Mouse (Mus musculus): ENCODE measurements at regions not wholly inside any gene's neighbourhood (a gene's known extent, or its start where the extent isn't known, plus 50 kb on each side); places are given as distances from the start of the nearest gene placed in this dataset.
A peak's percentile ranks its signal among the peaks of the same experiment; 100 is the strongest.

DNA sequence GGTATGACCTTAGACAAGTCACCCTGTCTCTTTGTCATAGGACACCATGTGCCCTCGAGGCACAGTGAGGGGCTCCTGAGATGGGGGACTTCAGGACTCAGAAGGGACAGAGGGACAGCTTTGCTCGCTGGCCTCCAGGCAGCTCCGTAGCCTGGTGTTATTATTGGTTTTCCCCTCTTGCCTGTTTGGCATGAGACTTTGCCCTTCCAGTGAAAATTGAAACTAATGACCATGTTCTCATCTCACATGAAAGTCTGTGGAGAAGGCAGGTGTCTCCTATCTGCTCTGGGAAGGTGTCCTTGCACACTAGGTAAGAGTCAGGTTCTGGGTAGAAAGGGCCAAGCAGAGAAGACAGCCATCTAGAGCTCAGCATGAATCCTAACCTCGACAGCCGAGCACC, 80.3 kb upstream of the 1600014C23Rik start:
- no peak overlapping the region for H3K9ac ChIP-seq
- no peak overlapping the region for H3K27ac ChIP-seq
- no peaks in the 10 kb centered on the region for H3K36me3 ChIP-seq
- no peak overlapping the region for H3K4me2 ChIP-seq (replicated peaks)
- ATAC-seq (ENCODE audit: low FRiP score, low read depth): no peak
- WGBS: 68% methylated on average over 5 of the region's 5 CpGs
- no peaks in the 10 kb centered on the region; the same call in 1 of the 2 replicates for H3K27me3 ChIP-seq (replicated peaks)
- H3K9me3 ChIP-seq: no peaks in the 10 kb centered on the region
- peaks cover 13% of the 10 kb centered on the region for H3K4me1 ChIP-seq
- H3K4me3 ChIP-seq: no peak overlapping the region

DNA sequence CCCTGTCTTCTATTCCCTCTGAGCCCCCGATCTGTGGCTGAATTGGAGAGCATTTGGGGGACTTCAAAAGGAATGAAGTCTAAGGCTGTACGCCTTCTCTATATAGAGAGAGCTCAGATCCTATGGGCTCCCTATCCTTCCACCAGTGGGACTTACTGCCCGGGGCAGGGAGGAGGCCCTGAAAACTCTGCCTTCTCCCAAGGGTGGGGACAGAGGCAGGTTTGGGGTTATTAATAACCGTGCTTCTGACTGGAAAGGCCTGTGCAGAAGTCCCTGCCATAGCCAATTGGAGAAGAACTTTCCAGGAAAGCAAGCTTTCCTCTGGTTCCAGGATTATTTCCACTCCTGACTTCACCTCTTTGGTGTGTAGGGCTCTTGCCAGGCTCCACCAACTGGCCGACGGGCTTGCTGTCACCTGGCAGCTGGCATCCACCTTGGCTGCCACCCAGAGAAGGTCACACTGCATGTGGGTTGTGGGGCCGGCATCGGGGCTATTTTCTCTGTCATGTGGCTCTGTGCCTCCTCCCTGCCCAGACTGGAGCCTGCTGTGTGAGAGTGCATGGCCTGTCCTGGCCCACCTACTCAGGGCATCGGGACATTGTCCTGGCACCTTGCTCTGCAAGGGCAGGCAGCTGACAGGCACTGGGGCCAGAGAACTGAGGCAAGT, 78.8 kb upstream of the 1600014C23Rik start:
- no peak overlapping the region for H3K9ac ChIP-seq
- H3K27ac ChIP-seq: no peak overlapping the region
- no peak overlapping the region for H3K4me2 ChIP-seq (replicated peaks)
- WGBS: 84% methylated on average over 9 of the region's 9 CpGs
- no peaks in the 10 kb centered on the region for H3K9me3 ChIP-seq
- peaks cover 16% of the 10 kb centered on the region for H3K4me1 ChIP-seq
- no peak overlapping the region for H3K4me3 ChIP-seq
- no peak for ATAC-seq (ENCODE audit: low FRiP score, low read depth)
- no peaks in the 10 kb centered on the region; the same call in 1 of the 2 replicates for H3K27me3 ChIP-seq (replicated peaks)
- H3K36me3 ChIP-seq: no peaks in the 10 kb centered on the region

DNA sequence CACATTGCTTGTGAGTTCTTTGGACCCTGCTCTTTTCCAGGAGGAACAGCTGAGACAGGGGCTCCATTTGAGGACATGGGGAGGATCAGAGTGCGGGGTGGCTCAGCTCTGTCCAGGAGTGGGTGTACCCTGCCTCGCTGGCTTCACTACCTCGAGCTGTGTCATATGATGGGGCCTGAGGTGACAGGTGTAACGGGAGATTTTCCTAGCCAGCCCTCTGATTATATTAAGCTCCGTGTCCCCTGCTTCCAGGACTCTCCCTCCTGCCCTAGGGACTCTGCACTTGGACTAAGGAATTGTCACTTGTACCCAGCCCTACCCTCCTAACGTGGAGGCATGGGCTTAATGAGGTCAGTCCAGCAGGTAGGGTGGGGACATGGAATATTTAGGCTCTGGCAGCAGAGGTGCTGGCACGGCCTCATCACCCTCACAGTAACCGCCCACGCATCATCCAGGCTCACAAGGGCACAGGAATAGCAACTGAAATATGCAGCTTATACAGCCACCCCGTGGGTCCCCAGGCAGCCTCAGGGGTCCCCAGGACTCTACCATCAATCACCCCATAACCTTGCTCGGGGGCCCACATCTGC, 78.1 kb upstream of the 1600014C23Rik start:
- no peak overlapping the region for H3K4me2 ChIP-seq (replicated peaks)
- no peak for ATAC-seq (ENCODE audit: low FRiP score, low read depth)
- no peak overlapping the region for H3K4me3 ChIP-seq
- peaks cover 5% of the 10 kb centered on the region; the same call in 1 of the 2 replicates for H3K27me3 ChIP-seq (replicated peaks)
- H3K4me1 ChIP-seq: peaks cover 23% of the 10 kb centered on the region
- WGBS: 78% methylated on average over 11 of the region's 11 CpGs
- no peaks in the 10 kb centered on the region for H3K36me3 ChIP-seq
- no peak overlapping the region for H3K9ac ChIP-seq
- no peak overlapping the region for H3K27ac ChIP-seq
- H3K9me3 ChIP-seq: no peaks in the 10 kb centered on the region

DNA sequence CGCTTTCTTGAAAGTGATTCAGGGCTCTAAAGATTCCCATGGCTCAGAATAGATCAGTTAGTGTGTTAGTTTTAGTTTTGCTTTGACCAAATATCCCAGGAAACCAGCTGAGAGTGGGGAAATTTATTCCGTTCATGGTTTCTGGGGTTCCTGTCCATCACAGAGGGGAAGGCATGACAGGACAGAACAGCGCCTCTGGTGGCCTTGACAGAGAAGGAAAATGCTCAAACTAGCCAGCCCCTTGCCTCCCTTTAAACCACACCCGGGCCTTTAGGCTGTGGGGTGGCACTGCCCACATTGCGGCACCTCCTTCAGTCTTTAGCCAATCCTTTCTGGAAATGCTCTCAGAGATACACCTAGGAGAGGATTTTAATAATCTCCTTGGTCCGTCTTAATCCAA, 76.1 kb upstream of the 1600014C23Rik start:
- H3K4me3 ChIP-seq: no peak overlapping the region
- H3K27me3 ChIP-seq (replicated peaks): peaks cover 16% of the 10 kb centered on the region
- ATAC-seq (ENCODE audit: low FRiP score, low read depth): no peak
- H3K4me2 ChIP-seq (replicated peaks): no peak overlapping the region
- no peaks in the 10 kb centered on the region for H3K9me3 ChIP-seq
- no peak overlapping the region for H3K9ac ChIP-seq
- WGBS: 91% methylated on average over 6 of the region's 6 CpGs
- H3K4me1 ChIP-seq: peaks cover 24% of the 10 kb centered on the region
- H3K36me3 ChIP-seq: no peaks in the 10 kb centered on the region
- H3K27ac ChIP-seq: no peak overlapping the region

DNA sequence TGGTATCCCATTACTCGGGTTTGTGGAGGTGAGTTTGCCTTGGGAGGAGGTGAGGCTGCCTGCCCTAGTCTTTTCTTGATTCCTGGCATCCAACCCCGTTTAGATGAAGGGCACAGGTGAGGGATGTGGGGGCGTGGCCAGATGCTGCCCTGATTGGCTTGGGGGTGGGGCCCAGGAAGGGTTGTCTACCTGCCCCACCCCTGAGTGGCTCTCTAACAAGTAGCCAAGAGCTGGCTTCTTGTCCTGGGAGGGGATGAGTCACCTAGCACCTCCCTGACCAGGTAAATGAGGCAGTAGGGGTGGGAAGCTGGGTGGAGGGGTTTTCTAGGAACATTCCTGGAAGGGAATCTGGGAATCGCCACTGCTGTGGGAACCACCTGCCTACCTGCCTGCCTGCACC, 74.7 kb upstream of the 1600014C23Rik start:
- H3K27me3 ChIP-seq (replicated peaks): peaks cover 23% of the 10 kb centered on the region
- H3K27ac ChIP-seq: no peak overlapping the region
- no peak overlapping the region for H3K4me2 ChIP-seq (replicated peaks)
- no peak overlapping the region for H3K4me3 ChIP-seq
- no peak for ATAC-seq (ENCODE audit: low FRiP score, low read depth)
- H3K9ac ChIP-seq: no peak overlapping the region
- H3K36me3 ChIP-seq: no peaks in the 10 kb centered on the region
- 70% methylated on average over 4 of the region's 4 CpGs for WGBS
- no peaks in the 10 kb centered on the region for H3K9me3 ChIP-seq
- H3K4me1 ChIP-seq: peaks cover 21% of the 10 kb centered on the region

DNA sequence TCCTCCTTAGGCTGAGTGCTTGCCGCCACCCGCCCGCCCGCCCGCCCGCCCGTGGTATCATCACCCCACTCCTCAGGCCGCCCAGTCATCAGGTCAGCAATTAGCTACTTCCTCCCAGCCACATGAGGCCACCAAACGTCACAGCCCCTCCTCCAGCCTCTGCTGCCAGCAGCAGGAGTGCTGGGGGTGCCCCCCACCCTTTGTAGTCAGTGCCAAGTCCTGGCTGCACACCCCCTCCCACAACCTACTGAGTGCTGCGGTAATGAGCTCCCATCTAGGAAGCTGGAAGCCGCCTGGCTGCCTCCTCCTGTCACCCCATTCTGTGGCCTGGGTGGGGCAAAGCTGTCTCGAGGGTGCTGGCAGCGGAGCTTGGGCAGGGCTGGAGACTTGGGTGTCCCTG, 73.8 kb upstream of the 1600014C23Rik start:
- no peaks in the 10 kb centered on the region for H3K9me3 ChIP-seq
- H3K4me3 ChIP-seq: no peak overlapping the region
- no peak overlapping the region for H3K27ac ChIP-seq
- ATAC-seq (ENCODE audit: low FRiP score, low read depth): no peak
- H3K36me3 ChIP-seq: no peaks in the 10 kb centered on the region
- peaks cover 23% of the 10 kb centered on the region for H3K27me3 ChIP-seq (replicated peaks)
- 0 out of 2 replicates have a peak overlapping the region, but pooled peaks have one; percentile 13 for H3K9ac ChIP-seq
- H3K4me1 ChIP-seq: peaks cover 21% of the 10 kb centered on the region
- WGBS: 46% methylated on average over 12 of the region's 13 CpGs
- H3K4me2 ChIP-seq (replicated peaks): no peak overlapping the region

DNA sequence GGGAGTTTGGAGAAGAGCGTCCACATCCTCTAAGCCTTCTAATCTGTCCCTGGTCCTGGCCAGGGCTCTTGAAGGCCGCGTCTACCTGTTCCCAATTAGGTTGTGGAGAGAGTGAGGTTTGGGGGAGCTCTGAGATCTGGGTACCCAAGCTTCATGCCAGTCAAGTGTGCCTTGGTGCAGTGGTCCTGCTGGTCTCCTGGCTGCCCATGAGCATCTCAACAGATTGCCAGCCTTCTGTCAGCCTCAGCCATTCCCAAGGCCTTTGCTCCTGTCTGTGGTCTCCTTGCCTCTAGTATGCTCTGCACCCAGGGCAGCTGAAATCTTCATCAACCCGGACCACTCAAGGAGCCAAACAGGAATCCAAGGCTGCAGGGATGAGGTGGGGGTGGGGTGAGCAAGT, 73.2 kb upstream of the 1600014C23Rik start:
- no peak for ATAC-seq (ENCODE audit: low FRiP score, low read depth)
- WGBS: 74% methylated on average over 4 of the region's 4 CpGs
- peaks cover 21% of the 10 kb centered on the region for H3K4me1 ChIP-seq
- H3K9ac ChIP-seq: no peak overlapping the region
- no peak overlapping the region for H3K4me2 ChIP-seq (replicated peaks)
- no peak overlapping the region for H3K4me3 ChIP-seq
- no peak overlapping the region for H3K27ac ChIP-seq
- H3K27me3 ChIP-seq (replicated peaks): peaks cover 23% of the 10 kb centered on the region
- H3K36me3 ChIP-seq: no peaks in the 10 kb centered on the region
- H3K9me3 ChIP-seq: no peaks in the 10 kb centered on the region

DNA sequence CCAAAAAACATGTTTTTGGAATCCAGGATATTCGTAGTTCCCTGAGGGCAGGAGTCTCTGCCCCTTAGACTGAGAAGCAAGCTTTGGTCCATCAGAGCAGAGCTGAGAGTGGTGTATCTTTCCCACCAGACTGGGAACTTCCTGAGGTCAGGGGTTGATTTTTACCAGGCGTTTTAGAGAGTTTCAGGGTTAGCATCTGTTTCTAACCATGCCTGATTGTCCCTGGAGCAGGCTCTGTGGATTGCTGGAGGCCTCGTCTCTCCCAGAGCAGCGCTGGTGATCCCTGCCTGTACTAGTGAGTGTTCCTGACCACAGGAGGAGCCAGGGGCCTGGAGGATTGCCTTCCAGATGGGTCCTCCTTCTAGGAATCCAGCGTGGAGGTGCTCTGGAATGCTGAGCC, 72.8 kb upstream of the 1600014C23Rik start:
- Histone ChIP-seq H3K4me2 (replicated peaks) (no peak overlapping the region), H3K4me3 (no peak overlapping the region), H3K9me3 (no peaks in the 10 kb centered on the region), H3K9ac (no peak overlapping the region), H3K27ac (no peak overlapping the region), H3K36me3 (no peaks in the 10 kb centered on the region), H3K27me3 (replicated peaks) (peaks cover 23% of the 10 kb centered on the region), H3K4me1 (peaks cover 21% of the 10 kb centered on the region)
- ATAC-seq (ENCODE audit: low FRiP score, low read depth): no peak
- WGBS: 57% methylated on average over 5 of the region's 5 CpGs

DNA sequence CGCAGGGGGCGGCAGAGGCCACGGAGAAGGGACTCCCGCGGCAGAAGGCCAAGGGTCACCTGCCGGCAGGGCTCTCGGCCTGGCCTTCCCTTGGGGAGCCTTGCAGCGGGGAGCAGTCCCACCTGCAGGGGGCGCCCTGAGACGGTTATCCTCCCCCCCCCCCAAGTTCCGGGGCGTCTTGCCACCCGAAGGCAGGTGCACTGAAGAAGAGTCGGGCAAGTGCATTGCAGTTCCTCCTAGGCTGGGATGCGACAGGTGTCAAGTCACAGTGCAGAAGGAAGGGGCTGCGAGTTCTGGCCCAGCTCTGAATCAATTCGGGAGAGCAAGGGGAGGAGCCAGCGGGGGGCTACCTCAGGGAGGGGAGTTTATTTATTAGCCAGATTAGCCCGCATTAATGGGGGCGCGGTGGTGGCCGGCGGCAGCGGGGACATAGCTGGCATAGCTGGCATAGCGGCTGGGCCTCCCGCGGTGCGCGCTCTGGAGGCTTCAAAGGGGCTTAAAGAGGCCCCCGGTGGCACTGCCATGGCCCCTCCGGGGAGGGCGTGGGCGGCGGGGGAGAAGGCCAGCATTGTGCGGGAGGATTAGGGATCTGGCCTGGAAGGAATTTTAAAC, 71.9 kb upstream of the 1600014C23Rik start:
- H3K4me3 ChIP-seq: no peak overlapping the region; the same call in 1 of the 2 replicates
- peak overlapping the region; percentile 47 for H3K4me2 ChIP-seq (replicated peaks)
- under 1% methylated on average over 35 of the region's 35 CpGs for WGBS
- H3K27me3 ChIP-seq (replicated peaks): peaks cover 23% of the 10 kb centered on the region
- peaks cover 21% of the 10 kb centered on the region for H3K4me1 ChIP-seq
- ATAC-seq (ENCODE audit: low FRiP score, low read depth): peak; percentile 48; the same call in 1 of the 2 replicates
- H3K36me3 ChIP-seq: no peaks in the 10 kb centered on the region
- H3K9ac ChIP-seq: 0 out of 2 replicates have a peak overlapping the region, but pooled peaks have one; percentile 26
- H3K9me3 ChIP-seq: peaks cover under 1% of the 10 kb centered on the region; the same call in 1 of the 2 replicates
- no peak overlapping the region for H3K27ac ChIP-seq

DNA sequence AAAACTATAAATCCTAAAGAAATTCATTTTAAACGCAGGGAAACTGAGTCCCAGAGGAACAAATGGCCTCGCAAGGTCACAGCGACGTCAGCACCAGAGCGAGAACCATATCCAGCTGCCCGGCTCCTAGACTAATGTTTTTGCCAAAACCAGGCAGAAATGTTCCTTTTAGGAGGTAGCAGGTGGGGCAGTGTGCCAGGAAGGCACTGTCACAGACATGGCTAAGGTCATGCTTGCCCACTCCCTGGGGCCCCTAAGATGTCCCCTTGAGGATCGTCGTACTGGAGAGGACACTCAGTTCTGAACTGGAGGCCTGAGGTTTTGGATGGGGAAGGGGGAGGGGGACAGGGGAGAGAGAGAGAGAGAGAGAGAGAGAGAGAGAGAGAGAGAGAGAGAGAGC, 69.7 kb upstream of the 1600014C23Rik start:
- Histone ChIP-seq H3K9ac (no peak overlapping the region), H3K4me3 (no peak overlapping the region), H3K4me2 (replicated peaks) (no peak overlapping the region), H3K27me3 (replicated peaks) (peaks cover 23% of the 10 kb centered on the region), H3K36me3 (no peaks in the 10 kb centered on the region), H3K4me1 (peaks cover 21% of the 10 kb centered on the region), H3K9me3 (peaks cover 6% of the 10 kb centered on the region), H3K27ac (no peak overlapping the region)
- WGBS: 89% methylated on average over 8 of the region's 8 CpGs
- ATAC-seq (ENCODE audit: low FRiP score, low read depth): no peak

DNA sequence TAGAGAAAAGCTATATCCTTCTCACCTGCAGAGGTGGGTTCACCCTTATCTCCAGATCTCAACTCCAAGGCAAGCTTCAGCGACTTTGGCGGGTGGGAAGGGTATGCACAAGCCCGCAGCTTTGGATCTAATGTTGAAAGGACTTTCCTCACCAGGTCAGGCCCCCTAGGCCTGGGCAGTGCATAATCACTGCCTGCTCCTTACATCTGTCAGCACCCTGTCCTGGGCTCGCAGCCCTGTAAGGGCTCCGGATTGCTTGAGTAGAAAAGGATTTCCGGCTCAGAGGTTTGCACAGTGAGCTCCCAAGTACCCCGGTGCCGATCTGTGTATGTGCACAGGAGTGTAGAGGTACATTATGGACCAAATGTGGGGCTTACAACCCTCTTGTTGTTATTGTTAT, 68.8 kb upstream of the 1600014C23Rik start:
- H3K9ac ChIP-seq: no peak overlapping the region
- no peak overlapping the region for H3K4me3 ChIP-seq
- peaks cover 6% of the 10 kb centered on the region for H3K9me3 ChIP-seq
- peaks cover 23% of the 10 kb centered on the region for H3K27me3 ChIP-seq (replicated peaks)
- no peak overlapping the region for H3K4me2 ChIP-seq (replicated peaks)
- WGBS: 92% methylated on average over 8 of the region's 8 CpGs
- no peak overlapping the region for H3K27ac ChIP-seq
- peaks cover 18% of the 10 kb centered on the region for H3K4me1 ChIP-seq
- no peaks in the 10 kb centered on the region for H3K36me3 ChIP-seq
- ATAC-seq (ENCODE audit: low FRiP score, low read depth): no peak

DNA sequence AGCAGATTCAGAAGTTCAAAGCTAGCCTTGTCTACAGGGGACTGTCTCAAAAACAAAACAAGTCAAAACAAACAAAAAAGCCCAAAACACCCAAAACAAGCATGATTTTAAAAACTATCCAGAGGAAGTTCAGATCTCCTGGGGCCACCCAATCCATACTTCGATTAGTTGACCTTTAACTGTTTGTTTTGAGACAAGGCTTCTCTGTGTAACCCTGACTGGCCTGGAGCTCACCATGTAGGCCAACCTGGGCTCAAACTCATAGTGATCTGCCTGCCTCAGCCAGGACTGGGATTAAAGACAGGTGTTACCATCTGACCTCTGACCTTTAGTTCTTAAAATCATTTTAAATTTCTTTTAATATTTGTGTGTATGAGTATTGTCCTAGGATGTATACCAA, 66.1 kb upstream of the 1600014C23Rik start:
- Histone ChIP-seq H3K4me3 (no peak overlapping the region), H3K36me3 (no peaks in the 10 kb centered on the region), H3K9ac (no peak overlapping the region), H3K27me3 (replicated peaks) (peaks cover 7% of the 10 kb centered on the region; the same call in 1 of the 2 replicates), H3K4me2 (replicated peaks) (no peak overlapping the region), H3K27ac (no peak overlapping the region), H3K9me3 (peaks cover 6% of the 10 kb centered on the region), H3K4me1 (no peaks in the 10 kb centered on the region; the same call in 1 of the 2 replicates)
- no peak for ATAC-seq (ENCODE audit: low FRiP score, low read depth)
- WGBS: 74% methylated on average over 1 of the region's 1 CpGs

Data from neural tube, embryonic 12.5 days (tissue).